Mouse (Mus musculus) intestine, postnatal 0 days (tissue): Measurements from ENCODE around the gene Wipi2. TPM values are rescaled to one million over a fixed set of nuclear protein-coding genes. Genes with fewer than 3 reads are reported as not detected.

Experiments used
- ATAC-seq: fragments of 200-750 bp; cut with Nextera tagmentation; 2 replicates; pipeline ENCODE4 v1.8.0; 2017; ENCODE audit warnings: mild to moderate bottlenecking, moderate TSS enrichment, moderate library complexity
- H3K27ac ChIP-seq: fragments of 300-500 bp; sonication (generic); 2 replicates; pipeline ENCODE4 v1.5.1; 2014; ENCODE audit warnings: mild to moderate bottlenecking, low read depth, low read length, moderate library complexity
- H3K27me3 ChIP-seq: fragments of 300-500 bp; sonication (generic); replicated peaks from 2 replicates; pipeline ENCODE4 v1.6.1; 2014; ENCODE audit warnings: low read length, mixed read lengths; ENCODE audit not compliant: control insufficient read depth, insufficient read depth
- H3K36me3 ChIP-seq: fragments of 300-500 bp; sonication (generic); 2 replicates; pipeline ENCODE4 v1.6.1; 2014; ENCODE audit warnings: mild to moderate bottlenecking, moderate library complexity; ENCODE audit not compliant: control insufficient read depth, insufficient read depth
- H3K4me1 ChIP-seq: fragments of 300-500 bp; sonication (generic); replicated peaks from 2 replicates; pipeline ENCODE4 v1.6.1; 2014; ENCODE audit warnings: antibody characterized with exemption, low read length, mixed read lengths; ENCODE audit not compliant: control insufficient read depth, insufficient read depth
- H3K4me2 ChIP-seq: fragments of 300-500 bp; sonication (generic); replicated peaks from 2 replicates; pipeline ENCODE4 v1.6.1; 2014; ENCODE audit warnings: low read depth, mild to moderate bottlenecking, moderate library complexity
- H3K4me3 ChIP-seq: fragments of 300-500 bp; sonication (generic); 2 replicates; pipeline ENCODE4 v1.5.1; 2014; ENCODE audit warnings: low read depth, low read length
- H3K9ac ChIP-seq: fragments of 300-500 bp; sonication (generic); 2 replicates; pipeline ENCODE4 v1.6.1; 2014; ENCODE audit warnings: mild to moderate bottlenecking, low read depth, low read length
- H3K9me3 ChIP-seq: fragments of 300-500 bp; sonication (generic); 2 replicates; pipeline ENCODE4 v1.6.1; 2016; ENCODE audit warnings: mixed run types; ENCODE audit not compliant: control insufficient read depth
- CTCF ChIP-seq: sonication (generic); IDR thresholded peaks from 2 replicates; pipeline ENCODE4 v1.5.1; 2016; ENCODE audit warnings: low read depth, mild to moderate bottlenecking, control low read depth, antibody characterized with exemption, moderate library complexity
- WGBS: fragments of 180-500 bp; shearing (Covaris S2); extraction: QIAGEN DNeasy Blood & Tissue Kit; methylation state at CpG from one replicate; pipeline ENCODE4 v1.1.7; 2014; 5-methylcytosine and 5-hydroxymethylcytosine counted together
- polyA plus RNA-seq: library from polyadenylated mRNA; unstranded; fragments of >200 nt; fragmentation: Nextera tagmentation; extraction: Ambion mirVana; gene quantifications from 2 replicates; pipeline ENCODE4 v1.2.1, GENCODE M21; 2015

Wipi2 gene
- polyA plus RNA-seq, 1 experiment from 2014 or later = 25.5 TPM

- H3K27me3 ChIP-seq = no peaks in the 10 kb centered on the region
- H3K9ac ChIP-seq = no peak overlapping the region
- no peak overlapping the region for H3K4me3 ChIP-seq
- TF ChIP-seq CTCF = no peak
- 88% methylated on average over 7 of the region's 7 CpGs for WGBS
- H3K4me1 ChIP-seq = no peaks in the 10 kb centered on the region
- H3K36me3 ChIP-seq = peaks cover 97% of the 10 kb centered on the region
- no peaks in the 10 kb centered on the region for H3K9me3 ChIP-seq
- no peak for ATAC-seq
- H3K27ac ChIP-seq = no peak overlapping the region
- H3K4me2 ChIP-seq = no peak overlapping the region
Observed at GRCm38 (mm10) chr5:142660656-142661434, 33.3 kb downstream of the Wipi2 start.

- no peak overlapping the region for H3K27ac ChIP-seq
- H3K9me3 ChIP-seq = no peaks in the 10 kb centered on the region
- H3K4me1 ChIP-seq = no peaks in the 10 kb centered on the region
- no peak for ATAC-seq
- no peak overlapping the region for H3K4me3 ChIP-seq
- no peak for TF ChIP-seq CTCF
- H3K36me3 ChIP-seq = peaks cover 61% of the 10 kb centered on the region
- WGBS = 46% methylated on average over 3 of the region's 3 CpGs
- no peak overlapping the region for H3K4me2 ChIP-seq
- no peak overlapping the region for H3K9ac ChIP-seq
- no peaks in the 10 kb centered on the region for H3K27me3 ChIP-seq
Observed at GRCm38 (mm10) chr5:142667921-142668320, 40.4 kb downstream of the Wipi2 start.

GRCm38 (mm10) chr5:142668556-142669263 lies 41.2 kb downstream of the Wipi2 start:
- H3K9me3 ChIP-seq = no peaks in the 10 kb centered on the region
- no peak for TF ChIP-seq CTCF
- H3K27ac ChIP-seq = no peak overlapping the region
- H3K36me3 ChIP-seq = peaks cover 55% of the 10 kb centered on the region
- no peak overlapping the region for H3K9ac ChIP-seq
- H3K4me1 ChIP-seq = no peaks in the 10 kb centered on the region
- no peak overlapping the region for H3K4me3 ChIP-seq
- no peak overlapping the region for H3K4me2 ChIP-seq
- no peak for ATAC-seq
- 86% methylated on average over 11 of the region's 11 CpGs for WGBS
- no peaks in the 10 kb centered on the region for H3K27me3 ChIP-seq

- Histone ChIP-seq H3K4me3 (no peak overlapping the region), H3K4me2 (no peak overlapping the region), H3K9me3 (no peaks in the 10 kb centered on the region), H3K27ac (no peak overlapping the region), H3K4me1 (no peaks in the 10 kb centered on the region), H3K9ac (no peak overlapping the region), H3K36me3 (peaks cover 45% of the 10 kb centered on the region), H3K27me3 (no peaks in the 10 kb centered on the region)
- 82% methylated on average over 7 of the region's 7 CpGs for WGBS
- no peak for ATAC-seq
- TF ChIP-seq CTCF = peak; percentile 36; the same call in 1 of the 2 replicates
Observed at GRCm38 (mm10) chr5:142669726-142670125, 42.2 kb downstream of the Wipi2 start.

- H3K27me3 ChIP-seq = no peaks in the 10 kb centered on the region
- peaks cover 14% of the 10 kb centered on the region for H3K36me3 ChIP-seq
- no peak overlapping the region for H3K9ac ChIP-seq
- no peak overlapping the region for H3K27ac ChIP-seq
- TF ChIP-seq CTCF = peak; percentile 68
- H3K9me3 ChIP-seq = no peaks in the 10 kb centered on the region
- H3K4me3 ChIP-seq = no peak overlapping the region
- H3K4me1 ChIP-seq = no peaks in the 10 kb centered on the region
- H3K4me2 ChIP-seq = no peak overlapping the region
- no peak for ATAC-seq
- WGBS = 21% methylated on average over 5 of the region's 5 CpGs
Observed at GRCm38 (mm10) chr5:142673082-142673481, 45.6 kb downstream of the Wipi2 start.

- Histone ChIP-seq H3K9me3 (no peaks in the 10 kb centered on the region), H3K27ac (no peak overlapping the region), H3K9ac (no peak overlapping the region), H3K4me2 (no peak overlapping the region), H3K4me1 (no peaks in the 10 kb centered on the region), H3K4me3 (no peak overlapping the region), H3K36me3 (no peaks in the 10 kb centered on the region), H3K27me3 (no peaks in the 10 kb centered on the region)
- ATAC-seq = no peak
- 41% methylated on average over 7 of the region's 7 CpGs for WGBS
- TF ChIP-seq CTCF = no peak
Observed at GRCm38 (mm10) chr5:142678141-142678571, 50.7 kb downstream of the Wipi2 start.
